Mouse (Mus musculus) kidney, embryonic 16.5 days (tissue): ENCODE data around the gene Rarg. TPM values are rescaled to one million over a fixed set of nuclear protein-coding genes. Genes with fewer than 3 reads are reported as not detected.

Experiments
- ATAC-seq: fragments of 200-750 bp; cut with Nextera tagmentation; 2 replicates; pipeline ENCODE4 v1.8.0; 2017; ENCODE audit warnings: moderate TSS enrichment; ENCODE audit not compliant: low FRiP score, low TSS enrichment
- H3K27ac ChIP-seq: fragments of 300-500 bp; sonication (generic); 2 replicates; pipeline ENCODE4 v1.5.1; 2014; ENCODE audit warnings: low read length
- H3K27me3 ChIP-seq: fragments of 300-500 bp; sonication (generic); 2 replicates; pipeline ENCODE4 v1.6.1; 2014; ENCODE audit warnings: low read length, control low read depth, mixed read lengths; ENCODE audit not compliant: insufficient read depth
- H3K36me3 ChIP-seq: fragments of 300-500 bp; sonication (generic); 2 replicates; pipeline ENCODE4 v1.6.1; 2014; ENCODE audit warnings: low read length, control low read depth, mixed read lengths; ENCODE audit not compliant: insufficient read depth
- H3K4me1 ChIP-seq: fragments of 300-500 bp; sonication (generic); 2 replicates; pipeline ENCODE4 v1.6.1; 2014; ENCODE audit warnings: low read length, control low read depth, mixed read lengths; ENCODE audit not compliant: insufficient read depth
- H3K4me2 ChIP-seq: fragments of 300-500 bp; sonication (generic); replicated peaks from 2 replicates; pipeline ENCODE4 v1.6.1; 2014; ENCODE audit warnings: low read depth, low read length
- H3K4me3 ChIP-seq: fragments of 300-500 bp; sonication (generic); 2 replicates; pipeline ENCODE4 v1.5.1; 2014; ENCODE audit warnings: mild to moderate bottlenecking, low read length
- H3K9ac ChIP-seq: fragments of 300-500 bp; sonication (generic); replicated peaks from 2 replicates; pipeline ENCODE4 v1.6.1; 2014; ENCODE audit warnings: low read length
- H3K9me3 ChIP-seq: fragments of 300-500 bp; sonication (generic); 2 replicates; pipeline ENCODE4 v1.6.1; 2016; ENCODE audit warnings: low read length, control low read depth
- WGBS: fragments of 180-500 bp; shearing (Covaris S2); extraction: QIAGEN DNeasy Blood & Tissue Kit; methylation state at CpG from one replicate; pipeline ENCODE4 v1.1.7; 2014; 5-methylcytosine and 5-hydroxymethylcytosine counted together
- polyA plus RNA-seq: library from polyadenylated mRNA; unstranded; fragments of >200 nt; fragmentation: Nextera tagmentation; extraction: Ambion mirVana; gene quantifications from 2 replicates; pipeline ENCODE4 v1.2.1, GENCODE M21; 2015

The Rarg gene
- polyA plus RNA-seq, 1 experiment from 2014 or later = 31.9 TPM

GRCm38 (mm10) chr15:102258581-102259253, 1.4 kb upstream of the Rarg start:
- ATAC-seq = no peak
- peak overlapping the region; percentile 27; the same call in 1 of the 2 replicates for H3K9ac ChIP-seq
- WGBS = 29% methylated on average over 11 of the region's 11 CpGs
- H3K27ac ChIP-seq = peak overlapping the region; percentile 37; the same call in 1 of the 2 replicates
- no peaks in the 10 kb centered on the region for H3K36me3 ChIP-seq
- no peaks in the 10 kb centered on the region for H3K27me3 ChIP-seq
- peaks cover 44% of the 10 kb centered on the region for H3K4me1 ChIP-seq
- H3K9me3 ChIP-seq = no peaks in the 10 kb centered on the region
- peak overlapping the region; percentile 92; the same call in 1 of the 2 replicates for H3K4me2 ChIP-seq
- no peak overlapping the region for H3K4me3 ChIP-seq

- Histone ChIP-seq H3K4me2 (peak overlapping the region; percentile 92), H3K27ac (peak overlapping the region; percentile 37), H3K36me3 (no peaks in the 10 kb centered on the region), H3K4me3 (peak overlapping the region; percentile 55), H3K9ac (peak overlapping the region; percentile 67), H3K9me3 (no peaks in the 10 kb centered on the region), H3K4me1 (peaks cover 44% of the 10 kb centered on the region), H3K27me3 (no peaks in the 10 kb centered on the region)
- WGBS = 15% methylated on average over 12 of the region's 12 CpGs
- peak; percentile 53; the same call in 1 of the 2 replicates for ATAC-seq
These were observed 756 bp upstream of the Rarg start for GRCm38 (mm10) chr15:102258076-102258470.

- Histone ChIP-seq H3K36me3 (peaks cover 4% of the 10 kb centered on the region; the same call in 1 of the 2 replicates), H3K4me1 (peaks cover 38% of the 10 kb centered on the region), H3K9me3 (no peaks in the 10 kb centered on the region), H3K4me3 (peak overlapping the region; percentile 55), H3K9ac (peak overlapping the region; percentile 67), H3K4me2 (peak overlapping the region; percentile 92), H3K27me3 (no peaks in the 10 kb centered on the region), H3K27ac (peak overlapping the region; percentile 37)
- ATAC-seq = no peak
- WGBS = 9% methylated on average over 22 of the region's 22 CpGs
These were observed 701 bp downstream of the Rarg start for GRCm38 (mm10) chr15:102256431-102257201.

- WGBS = 60% methylated on average over 14 of the region's 14 CpGs
- no peak for ATAC-seq
- H3K27me3 ChIP-seq = no peaks in the 10 kb centered on the region
- H3K27ac ChIP-seq = no peak overlapping the region
- H3K9ac ChIP-seq = peak overlapping the region; percentile 67; the same call in 1 of the 2 replicates
- no peaks in the 10 kb centered on the region for H3K9me3 ChIP-seq
- H3K36me3 ChIP-seq = peaks cover 4% of the 10 kb centered on the region; the same call in 1 of the 2 replicates
- H3K4me3 ChIP-seq = peak overlapping the region; percentile 23
- H3K4me2 ChIP-seq = peak overlapping the region; percentile 92
- H3K4me1 ChIP-seq = peaks cover 38% of the 10 kb centered on the region
These were observed 1.6 kb downstream of the Rarg start for GRCm38 (mm10) chr15:102255547-102256255.

GRCm38 (mm10) chr15:102250521-102250920, 6.8 kb downstream of the Rarg start:
- H3K9ac ChIP-seq = no peak overlapping the region
- H3K27me3 ChIP-seq = no peaks in the 10 kb centered on the region
- no peak overlapping the region for H3K27ac ChIP-seq
- no peaks in the 10 kb centered on the region for H3K9me3 ChIP-seq
- no peak for ATAC-seq
- peaks cover 30% of the 10 kb centered on the region for H3K4me1 ChIP-seq
- 69% methylated on average over 5 of the region's 5 CpGs for WGBS
- no peak overlapping the region for H3K4me2 ChIP-seq
- peaks cover 4% of the 10 kb centered on the region; the same call in 1 of the 2 replicates for H3K36me3 ChIP-seq
- H3K4me3 ChIP-seq = no peak overlapping the region

GRCm38 (mm10) chr15:102249967-102250366, 7.3 kb downstream of the Rarg start:
- 45% methylated on average over 9 of the region's 9 CpGs for WGBS
- peak overlapping the region; percentile 98 for H3K4me2 ChIP-seq
- H3K9ac ChIP-seq = peak overlapping the region; percentile 60; the same call in 1 of the 2 replicates
- H3K4me1 ChIP-seq = peaks cover 30% of the 10 kb centered on the region
- no peaks in the 10 kb centered on the region for H3K9me3 ChIP-seq
- no peaks in the 10 kb centered on the region for H3K27me3 ChIP-seq
- H3K36me3 ChIP-seq = peaks cover 4% of the 10 kb centered on the region; the same call in 1 of the 2 replicates
- no peak overlapping the region for H3K4me3 ChIP-seq
- peak overlapping the region; percentile 99 for H3K27ac ChIP-seq
- ATAC-seq = no peak

- ATAC-seq = no peak
- H3K4me3 ChIP-seq = peak overlapping the region; percentile 26
- H3K4me1 ChIP-seq = peaks cover 36% of the 10 kb centered on the region
- WGBS = 0% methylated on average over 13 of the region's 13 CpGs
- no peaks in the 10 kb centered on the region for H3K9me3 ChIP-seq
- H3K27ac ChIP-seq = peak overlapping the region; percentile 99
- H3K36me3 ChIP-seq = peaks cover 4% of the 10 kb centered on the region; the same call in 1 of the 2 replicates
- peak overlapping the region; percentile 98 for H3K4me2 ChIP-seq
- no peaks in the 10 kb centered on the region for H3K27me3 ChIP-seq
- peak overlapping the region; percentile 60 for H3K9ac ChIP-seq
These were observed 8.0 kb downstream of the Rarg start for GRCm38 (mm10) chr15:102249251-102249691.

GRCm38 (mm10) chr15:102248812-102249191, 8.5 kb downstream of the Rarg start:
- Histone ChIP-seq H3K4me1 (peaks cover 41% of the 10 kb centered on the region), H3K4me2 (peak overlapping the region; percentile 98), H3K9me3 (no peaks in the 10 kb centered on the region), H3K27ac (peak overlapping the region; percentile 99), H3K27me3 (no peaks in the 10 kb centered on the region), H3K4me3 (peak overlapping the region; percentile 26), H3K9ac (peak overlapping the region; percentile 60), H3K36me3 (peaks cover 4% of the 10 kb centered on the region; the same call in 1 of the 2 replicates)
- ATAC-seq = no peak
- WGBS = 0% methylated on average over 1 of the region's 3 CpGs

- WGBS = 12% methylated on average over 8 of the region's 8 CpGs
- no peak for ATAC-seq
- peaks cover 46% of the 10 kb centered on the region for H3K4me1 ChIP-seq
These were observed 9.0 kb downstream of the Rarg start for GRCm38 (mm10) chr15:102248131-102248811.

More at GRCm38 (mm10) chr15:102248131-102248811, 9.0 kb downstream of the Rarg start:
- peak overlapping the region; percentile 71 for H3K4me3 ChIP-seq
- H3K27ac ChIP-seq = peak overlapping the region; percentile 99
- peaks cover 4% of the 10 kb centered on the region; the same call in 1 of the 2 replicates for H3K36me3 ChIP-seq
- peak overlapping the region; percentile 98 for H3K4me2 ChIP-seq
- no peaks in the 10 kb centered on the region for H3K9me3 ChIP-seq
- H3K9ac ChIP-seq = peak overlapping the region; percentile 84
- H3K27me3 ChIP-seq = no peaks in the 10 kb centered on the region
